Mouse (Mus musculus) activated CD4-positive, CD25-positive, alpha-beta regulatory T cell, adult 4 months (primary cell): ENCODE results near the gene Ybx1. TPM values are rescaled to one million over a fixed set of nuclear protein-coding genes. Genes with fewer than 3 reads are reported as not detected.
A peak's percentile ranks its signal among the peaks of the same experiment; 100 is the strongest.

ENCODE experiments used
- ATAC-seq: one replicate; pipeline ENCODE4 v1.8.0; 2017
- polyA plus RNA-seq, 2 experiments: library from polyadenylated mRNA; unstranded; fragments of 100-300 nt; shearing (Covaris generic); gene quantifications; one replicate each; pipeline ENCODE4 v1.2.1; 2017

The Ybx1 gene
- polyA plus RNA-seq, 2 experiments from 2014 or later, result 172 to 180 TPM

DNA sequence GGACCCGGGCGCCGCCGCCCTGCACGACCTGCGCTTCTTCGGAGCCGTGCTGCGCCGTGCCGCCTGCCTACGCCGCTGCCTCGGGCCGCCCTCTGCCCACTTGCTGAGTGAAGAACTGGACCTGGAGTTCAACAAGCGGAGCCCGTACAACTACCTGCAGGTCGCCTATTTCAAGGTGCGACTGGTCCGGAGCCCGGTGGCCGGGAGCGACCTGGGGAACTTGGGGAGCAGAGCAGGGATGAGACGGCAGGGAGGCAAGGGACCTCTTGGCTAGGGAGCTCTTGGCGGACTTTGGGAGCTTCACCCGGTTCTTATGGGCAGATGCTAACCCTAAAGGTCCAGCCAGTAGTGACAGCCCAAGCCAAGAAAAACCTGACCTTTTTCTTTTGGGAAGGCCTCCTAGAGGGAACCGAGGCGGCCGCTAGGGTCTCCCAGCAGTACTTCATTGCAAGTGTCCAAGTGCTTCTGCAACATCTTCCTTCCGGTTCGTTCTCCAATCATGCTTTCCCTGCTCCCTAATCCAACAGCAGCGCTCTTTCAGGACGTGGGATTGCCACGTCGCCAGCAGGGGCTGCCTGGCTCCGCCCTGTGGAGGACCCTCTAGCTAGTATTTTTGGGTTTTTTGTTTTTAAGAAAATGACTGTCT lies 61.0 kb downstream of the Ybx1 start:
- ATAC-seq, result peak; percentile 8

DNA sequence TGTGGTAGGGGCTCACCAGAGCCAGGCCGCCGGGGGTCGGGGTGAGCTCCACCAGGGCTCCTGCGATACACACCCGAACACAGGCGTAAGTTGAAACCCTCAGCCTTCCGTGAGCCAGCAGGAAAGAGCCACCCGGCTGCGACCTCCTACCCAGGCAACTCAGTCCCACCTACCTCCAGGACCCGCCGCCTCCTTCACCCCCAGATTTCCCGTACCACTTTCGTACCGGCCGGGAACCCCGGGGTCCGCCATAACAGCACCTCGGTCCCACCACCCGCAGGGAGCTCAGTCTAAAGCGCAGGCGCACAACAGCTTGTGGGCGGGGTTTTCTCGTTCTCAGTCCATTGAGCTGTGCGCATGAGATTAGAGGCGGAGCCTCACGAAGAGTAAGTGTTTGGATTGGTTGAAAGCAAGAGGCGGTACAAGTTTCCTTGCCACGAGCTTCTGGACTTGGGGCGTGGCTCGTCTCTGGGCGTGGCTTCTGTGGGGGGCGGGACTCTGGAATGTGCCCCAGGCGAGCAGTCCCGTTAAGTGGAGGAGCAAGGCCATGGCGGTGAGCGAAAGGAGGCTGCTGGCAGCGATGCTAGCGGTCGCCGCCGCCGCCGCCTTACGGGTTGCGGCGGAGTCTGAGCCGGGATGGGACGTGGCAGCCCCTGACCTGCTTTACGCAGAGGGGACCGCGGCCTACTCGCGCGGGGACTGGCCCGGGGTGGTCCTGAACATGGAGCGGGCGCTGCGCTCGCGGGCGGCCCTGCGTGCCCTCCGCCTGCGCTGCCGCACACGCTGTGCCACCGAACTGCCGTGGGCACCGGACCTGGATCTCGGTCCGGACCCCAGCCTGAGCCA lies 61.8 kb downstream of the Ybx1 start, which contains the start of the genes AU022252 and P3h1:
TSS of gene AU022252 (minus strand) at position 303 of the 846 bp plus-strand sequence.
TSS of gene P3h1 (plus strand) at position 506 of the 846 bp plus-strand sequence.
- ATAC-seq, result peak; percentile 99

Other genes with a start within 250 kb of the Ybx1 start
- 10 to 100 TPM; 27.6 to 29.1 TPM for gene Slc2a1, start 185.9 kb downstream of the Ybx1 start, polyA plus RNA-seq
- 1 to 10 TPM; 4.6 to 5.9 TPM for gene Zfp691, start 120.4 kb downstream of the Ybx1 start, polyA plus RNA-seq
- 1 to 10 TPM in 1 of 2 experiments, not detected in 1; 1.1 TPM for gene Ermap, start 104.6 kb downstream of the Ybx1 start, polyA plus RNA-seq
- gene Svbp, start 99.3 kb downstream of the Ybx1 start, polyA plus RNA-seq, result 10 to 100 TPM; 63.6 to 67.8 TPM
- gene Tmem269, start 76.4 kb downstream of the Ybx1 start, polyA plus RNA-seq, result under 1 TPM in 1 of 2 experiments, not detected in 1; 0.26 TPM
- gene AU022252, start 61.9 kb downstream of the Ybx1 start, polyA plus RNA-seq, result 1 to 10 TPM; 8.0 to 9.2 TPM
- 1 to 10 TPM; 1.1 to 1.6 TPM for gene P3h1, start 61.7 kb downstream of the Ybx1 start, polyA plus RNA-seq
- gene Cldn19, start 39.2 kb downstream of the Ybx1 start, polyA plus RNA-seq, result not detected
- gene Ppih, start 25.9 kb upstream of the Ybx1 start, polyA plus RNA-seq, result 10 to 100 TPM; 38.7 to 42.8 TPM
- gene Ccdc30, start 120.9 kb upstream of the Ybx1 start, polyA plus RNA-seq, result 1 to 10 TPM; 4.9 to 8.4 TPM
- gene Ppcs, start 127.8 kb upstream of the Ybx1 start, polyA plus RNA-seq, result 10 to 100 TPM; 57.1 to 59.9 TPM
- gene Zmynd12, start 128.2 kb upstream of the Ybx1 start, polyA plus RNA-seq, result not detected
- gene Rimkla, start 198.0 kb upstream of the Ybx1 start, polyA plus RNA-seq, result under 1 TPM; 0.14 to 0.19 TPM
- gene Foxj3, start 242.4 kb upstream of the Ybx1 start, polyA plus RNA-seq, result 10 to 100 TPM in 1 of 2 experiments, 1 to 10 TPM in 1; 9.4 to 11.7 TPM
- 1 to 10 TPM; 1.4 to 1.8 TPM for gene Frg2f1, start 244.9 kb upstream of the Ybx1 start, polyA plus RNA-seq